Mouse (Mus musculus) embryonic facial prominence, embryonic 12.5 days (tissue): ENCODE data around the gene Kirrel3. TPM values are rescaled to one million over a fixed set of nuclear protein-coding genes. Genes with fewer than 3 reads are reported as not detected.

ENCODE experiments used
- ATAC-seq: fragments of 200-750 bp; cut with Nextera tagmentation; 2 replicates; pipeline ENCODE4 v1.8.0; 2017; ENCODE audit not compliant: insufficient number of reproducible peaks, insufficient read depth, low FRiP score, low TSS enrichment
- H3K27ac ChIP-seq: fragments of 300-500 bp; sonication (generic); 2 replicates; pipeline ENCODE4 v1.5.1; 2016; ENCODE audit warnings: mild to moderate bottlenecking
- H3K27me3 ChIP-seq: fragments of 300-500 bp; sonication (generic); 2 replicates; pipeline ENCODE4 v1.6.1; 2016; ENCODE audit warnings: mild to moderate bottlenecking, moderate library complexity
- H3K36me3 ChIP-seq: fragments of 300-500 bp; sonication (generic); 2 replicates; pipeline ENCODE4 v1.6.1; 2016; ENCODE audit warnings: mild to moderate bottlenecking
- H3K4me1 ChIP-seq: fragments of 300-500 bp; sonication (generic); 2 replicates; pipeline ENCODE4 v1.6.1; 2016
- H3K4me2 ChIP-seq: fragments of 300-500 bp; sonication (generic); replicated peaks from 2 replicates; pipeline ENCODE4 v1.6.1; 2016; ENCODE audit warnings: mild to moderate bottlenecking, moderate library complexity
- H3K4me3 ChIP-seq: fragments of 300-500 bp; sonication (generic); 2 replicates; pipeline ENCODE4 v1.5.1; 2016; ENCODE audit warnings: mild to moderate bottlenecking
- H3K9ac ChIP-seq: fragments of 300-500 bp; sonication (generic); 2 replicates; pipeline ENCODE4 v1.6.1; 2016; ENCODE audit warnings: mild to moderate bottlenecking, moderate library complexity
- H3K9me3 ChIP-seq: fragments of 300-500 bp; sonication (generic); 2 replicates; pipeline ENCODE4 v1.6.1; 2016; ENCODE audit warnings: mild to moderate bottlenecking, moderate library complexity
- WGBS: fragments of 180-500 bp; shearing (Covaris S2); methylation state at CpG from one replicate; pipeline ENCODE4 v1.1.7; 2016; 5-methylcytosine and 5-hydroxymethylcytosine counted together
- polyA plus RNA-seq: library from polyadenylated mRNA; unstranded; fragments of >200 nt; fragmentation: Nextera tagmentation; extraction: Ambion mirVana; gene quantifications from 2 replicates; pipeline ENCODE4 v1.2.1, GENCODE M21; 2016

Kirrel3 gene
- polyA plus RNA-seq, 1 experiment from 2014 or later: 7.9 TPM

- no peaks in the 10 kb centered on the region for H3K27me3 ChIP-seq
- H3K36me3 ChIP-seq: no peaks in the 10 kb centered on the region
- H3K9me3 ChIP-seq: no peaks in the 10 kb centered on the region
- no peak overlapping the region for H3K4me3 ChIP-seq
- H3K9ac ChIP-seq: no peak overlapping the region
- no peak overlapping the region for H3K4me2 ChIP-seq
- peaks cover 11% of the 10 kb centered on the region for H3K4me1 ChIP-seq
- ATAC-seq: no peak
- WGBS: 47% methylated on average over 14 of the region's 14 CpGs
- no peak overlapping the region for H3K27ac ChIP-seq
Measured at GRCm38 (mm10) chr9:34964172-34965040, 478.7 kb downstream of the Kirrel3 start.

GRCm38 (mm10) chr9:34965041-34965415 is 479.3 kb downstream of the Kirrel3 start:
- H3K27me3 ChIP-seq: no peaks in the 10 kb centered on the region
- H3K9me3 ChIP-seq: no peaks in the 10 kb centered on the region
- H3K27ac ChIP-seq: no peak overlapping the region
- peak; percentile 65; the same call in 1 of the 2 replicates for ATAC-seq
- no peak overlapping the region for H3K4me3 ChIP-seq
- no peaks in the 10 kb centered on the region for H3K36me3 ChIP-seq
- no peak overlapping the region for H3K4me2 ChIP-seq
- 18% methylated on average over 4 of the region's 4 CpGs for WGBS
- no peak overlapping the region for H3K9ac ChIP-seq
- peaks cover 11% of the 10 kb centered on the region for H3K4me1 ChIP-seq

GRCm38 (mm10) chr9:34967772-34968171 is 482.1 kb downstream of the Kirrel3 start:
- H3K27ac ChIP-seq: no peak overlapping the region
- ATAC-seq: no peak
- no peak overlapping the region for H3K4me2 ChIP-seq
- 73% methylated on average over 6 of the region's 6 CpGs for WGBS
- H3K27me3 ChIP-seq: no peaks in the 10 kb centered on the region
- H3K4me3 ChIP-seq: no peak overlapping the region
- no peaks in the 10 kb centered on the region for H3K36me3 ChIP-seq
- H3K9me3 ChIP-seq: no peaks in the 10 kb centered on the region
- no peak overlapping the region for H3K9ac ChIP-seq
- H3K4me1 ChIP-seq: peaks cover 9% of the 10 kb centered on the region

- Histone ChIP-seq H3K4me3 (no peak overlapping the region), H3K9ac (no peak overlapping the region), H3K27ac (no peak overlapping the region), H3K27me3 (no peaks in the 10 kb centered on the region), H3K9me3 (no peaks in the 10 kb centered on the region), H3K36me3 (no peaks in the 10 kb centered on the region), H3K4me1 (peaks cover 5% of the 10 kb centered on the region), H3K4me2 (no peak overlapping the region)
- ATAC-seq: no peak
- 71% methylated on average over 6 of the region's 6 CpGs for WGBS
Measured at GRCm38 (mm10) chr9:34969881-34970490, 484.3 kb downstream of the Kirrel3 start.

- Histone ChIP-seq H3K4me1 (peaks cover 6% of the 10 kb centered on the region; the same call in 1 of the 2 replicates), H3K4me2 (no peak overlapping the region), H3K27me3 (no peaks in the 10 kb centered on the region), H3K9ac (no peak overlapping the region), H3K27ac (no peak overlapping the region), H3K9me3 (no peaks in the 10 kb centered on the region), H3K36me3 (no peaks in the 10 kb centered on the region), H3K4me3 (no peak overlapping the region)
- WGBS: 90% methylated on average over 1 of the region's 1 CpGs
- ATAC-seq: no peak
Measured at GRCm38 (mm10) chr9:34974326-34974725, 488.6 kb downstream of the Kirrel3 start.

GRCm38 (mm10) chr9:34975245-34975644 is 489.6 kb downstream of the Kirrel3 start:
- no peak overlapping the region for H3K9ac ChIP-seq
- H3K36me3 ChIP-seq: no peaks in the 10 kb centered on the region
- H3K4me2 ChIP-seq: no peak overlapping the region
- no peak for ATAC-seq
- no peaks in the 10 kb centered on the region for H3K9me3 ChIP-seq
- H3K27me3 ChIP-seq: no peaks in the 10 kb centered on the region
- H3K4me3 ChIP-seq: no peak overlapping the region
- no peak overlapping the region for H3K27ac ChIP-seq
- H3K4me1 ChIP-seq: peaks cover 6% of the 10 kb centered on the region; the same call in 1 of the 2 replicates
- WGBS: 87% methylated on average over 6 of the region's 6 CpGs

- Histone ChIP-seq H3K4me2 (no peak overlapping the region), H3K27ac (no peak overlapping the region), H3K36me3 (no peaks in the 10 kb centered on the region), H3K4me3 (no peak overlapping the region), H3K9me3 (no peaks in the 10 kb centered on the region), H3K4me1 (peaks cover 6% of the 10 kb centered on the region; the same call in 1 of the 2 replicates), H3K27me3 (no peaks in the 10 kb centered on the region), H3K9ac (no peak overlapping the region)
- 77% methylated on average over 8 of the region's 8 CpGs for WGBS
- no peak for ATAC-seq
Measured at GRCm38 (mm10) chr9:34976596-34977462, 491.1 kb downstream of the Kirrel3 start.

GRCm38 (mm10) chr9:34977700-34978099 is 492.0 kb downstream of the Kirrel3 start:
- no peak overlapping the region for H3K9ac ChIP-seq
- no peak overlapping the region for H3K4me3 ChIP-seq
- no peaks in the 10 kb centered on the region for H3K27me3 ChIP-seq
- peaks cover 6% of the 10 kb centered on the region; the same call in 1 of the 2 replicates for H3K4me1 ChIP-seq
- 73% methylated on average over 8 of the region's 8 CpGs for WGBS
- ATAC-seq: no peak
- no peak overlapping the region for H3K4me2 ChIP-seq
- no peak overlapping the region for H3K27ac ChIP-seq
- H3K9me3 ChIP-seq: no peaks in the 10 kb centered on the region
- H3K36me3 ChIP-seq: no peaks in the 10 kb centered on the region

GRCm38 (mm10) chr9:34978229-34978628 is 492.5 kb downstream of the Kirrel3 start:
- Histone ChIP-seq H3K4me1 (peaks cover 6% of the 10 kb centered on the region; the same call in 1 of the 2 replicates), H3K27ac (no peak overlapping the region), H3K4me2 (no peak overlapping the region), H3K9me3 (no peaks in the 10 kb centered on the region), H3K27me3 (no peaks in the 10 kb centered on the region), H3K36me3 (no peaks in the 10 kb centered on the region), H3K9ac (no peak overlapping the region), H3K4me3 (no peak overlapping the region)
- no peak for ATAC-seq
- 78% methylated on average over 3 of the region's 3 CpGs for WGBS

GRCm38 (mm10) chr9:34980516-34981265 is 495.0 kb downstream of the Kirrel3 start:
- Histone ChIP-seq H3K36me3 (no peaks in the 10 kb centered on the region), H3K27me3 (0 out of 2 replicates have a peak, but pooled peaks cover 2% of the 10 kb centered on the region), H3K9me3 (no peaks in the 10 kb centered on the region), H3K4me1 (peaks cover 9% of the 10 kb centered on the region; the same call in 1 of the 2 replicates), H3K4me2 (no peak overlapping the region), H3K9ac (no peak overlapping the region), H3K27ac (no peak overlapping the region), H3K4me3 (no peak overlapping the region)
- WGBS: 90% methylated on average over 5 of the region's 5 CpGs
- ATAC-seq: no peak
